Mouse (Mus musculus) spleen, adult 2 months (tissue): ENCODE results near the gene Actr2.

Experiments
- CTCF ChIP-seq: fragments of 200-500 bp; IDR thresholded peaks from 2 replicates; pipeline ENCODE4 v1.5.1; 2011; ENCODE audit warnings: mild to moderate bottlenecking, inconsistent platforms; ENCODE audit not compliant: insufficient read depth, insufficient read length, insufficient replicate concordance; ENCODE audit errors: extremely low read depth
- POLR2A ChIP-seq: fragments of 200-500 bp; IDR thresholded peaks from 2 replicates; pipeline ENCODE4 v1.6.1; 2011; ENCODE audit warnings: low read depth, low read length, inconsistent platforms

DNA sequence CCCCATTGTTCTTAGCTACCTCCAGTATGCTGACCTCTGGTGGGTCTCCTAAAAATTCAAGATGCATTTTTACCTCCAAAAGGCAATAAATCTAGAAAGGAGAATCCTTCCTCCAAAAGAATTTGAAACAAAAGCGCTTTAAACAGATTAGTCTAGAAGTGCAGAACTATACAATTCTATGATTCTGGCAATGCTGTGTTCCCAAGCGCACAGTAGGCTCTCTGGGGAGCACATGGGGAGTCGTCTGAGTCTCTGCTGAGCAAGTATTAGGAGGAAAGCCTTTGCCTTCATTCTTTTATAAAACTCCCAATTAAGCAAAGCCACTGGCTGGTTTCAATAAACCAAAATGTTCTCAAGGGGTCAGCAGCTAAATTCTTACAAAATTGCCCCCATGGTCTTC, 58.8 kb downstream of the Actr2 start:
- TF ChIP-seq POLR2A (no peak), CTCF (no peak)
